Mouse (Mus musculus): ENCODE data around the gene Ttll13.

Gene Ttll13

GRCm38 (mm10) chr7:80246148-80246721 lies at the start of gene Ttll13:
TSS of gene Ttll13 (plus strand) at chr7:80246376.
- peak; percentile 97 for DNase-seq (ENCODE audit: low read depth, low spot score)

- no peak for DNase-seq (ENCODE audit: low read depth, low spot score)
Measured at GRCm38 (mm10) chr7:80197371-80197770, 48.8 kb upstream of the Ttll13 start.

GRCm38 (mm10) chr7:80197941-80198778 lies 48.0 kb upstream of the Ttll13 start:
- DNase-seq (ENCODE audit: low read depth, low spot score) = peak; percentile 86

GRCm38 (mm10) chr7:80198863-80199262 lies 47.3 kb upstream of the Ttll13 start:
- no peak for DNase-seq (ENCODE audit: low read depth, low spot score)

GRCm38 (mm10) chr7:80199286-80199685 lies 46.9 kb upstream of the Ttll13 start:
- DNase-seq (ENCODE audit: low read depth, low spot score) = no peak

- DNase-seq (ENCODE audit: low read depth, low spot score) = no peak
Measured at GRCm38 (mm10) chr7:80199851-80200587, 46.2 kb upstream of the Ttll13 start.

GRCm38 (mm10) chr7:80200588-80200945 lies 45.6 kb upstream of the Ttll13 start:
- no peak for DNase-seq (ENCODE audit: low read depth, low spot score)

- DNase-seq (ENCODE audit: low read depth, low spot score) = no peak
Measured at GRCm38 (mm10) chr7:80200963-80201539, 45.1 kb upstream of the Ttll13 start.

- no peak for DNase-seq (ENCODE audit: low read depth, low spot score)
Measured at GRCm38 (mm10) chr7:80201888-80202540, 44.2 kb upstream of the Ttll13 start.

GRCm38 (mm10) chr7:80202961-80203360 lies 43.2 kb upstream of the Ttll13 start:
- DNase-seq (ENCODE audit: low read depth, low spot score) = no peak

- DNase-seq (ENCODE audit: low read depth, low spot score) = peak; percentile 50
Measured at GRCm38 (mm10) chr7:80203638-80204096, 42.5 kb upstream of the Ttll13 start.

- peak; percentile 81 for DNase-seq (ENCODE audit: low read depth, low spot score)
Measured at GRCm38 (mm10) chr7:80204362-80204761, 41.8 kb upstream of the Ttll13 start.

- peak; percentile 68 for DNase-seq (ENCODE audit: low read depth, low spot score)
Measured at GRCm38 (mm10) chr7:80204961-80205360, 41.2 kb upstream of the Ttll13 start.

GRCm38 (mm10) chr7:80205705-80206589 lies 40.2 kb upstream of the Ttll13 start:
- peak; percentile 44 for DNase-seq (ENCODE audit: low read depth, low spot score)

GRCm38 (mm10) chr7:80207314-80207731 lies 38.9 kb upstream of the Ttll13 start:
- DNase-seq (ENCODE audit: low read depth, low spot score) = peak; percentile 37

GRCm38 (mm10) chr7:80208026-80208642 lies 38.0 kb upstream of the Ttll13 start:
- peak; percentile 38 for DNase-seq (ENCODE audit: low read depth, low spot score)

GRCm38 (mm10) chr7:80208738-80209430 lies 37.3 kb upstream of the Ttll13 start:
- peak; percentile 28 for DNase-seq (ENCODE audit: low read depth, low spot score)

GRCm38 (mm10) chr7:80209669-80210068 lies 36.5 kb upstream of the Ttll13 start:
- peak; percentile 89 for DNase-seq (ENCODE audit: low read depth, low spot score)

- DNase-seq (ENCODE audit: low read depth, low spot score) = no peak
Measured at GRCm38 (mm10) chr7:80210982-80211381, 35.2 kb upstream of the Ttll13 start.
